ENCODE assay signal across 14 mouse cellular contexts in the genomic region with DNA sequence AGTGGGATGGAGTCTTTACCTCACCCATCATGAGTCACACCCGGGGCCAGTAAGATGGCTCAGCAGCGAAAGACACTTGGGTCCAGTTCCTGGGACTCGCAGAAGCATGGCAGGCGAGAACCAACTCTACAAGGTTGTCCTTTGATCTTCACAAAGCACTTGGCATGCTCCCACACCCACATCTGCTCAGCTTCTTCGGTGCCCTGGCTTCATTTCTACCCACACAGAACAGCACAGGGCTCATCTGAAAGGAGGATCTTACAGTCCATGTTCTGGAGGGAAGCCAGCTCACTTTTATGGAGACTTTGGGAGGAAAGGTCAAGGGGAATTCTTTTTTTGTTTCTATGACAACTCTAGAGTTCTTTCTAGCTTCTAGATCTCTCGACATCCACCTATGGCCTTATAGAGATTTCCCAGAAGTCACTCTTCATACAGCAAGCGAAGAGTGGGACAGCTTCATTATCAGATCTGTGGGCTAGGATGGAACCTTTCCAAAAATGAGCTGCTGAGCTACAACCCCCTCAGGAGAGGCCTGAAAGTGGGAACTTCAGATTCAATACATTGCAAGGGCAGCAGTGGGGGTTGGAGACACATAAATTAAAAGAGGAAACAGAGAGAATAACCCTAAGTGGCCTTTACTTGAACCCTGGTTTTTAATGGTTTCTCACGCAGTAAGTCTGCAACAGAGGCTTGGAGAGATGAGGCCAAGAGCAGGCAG. TPM values are rescaled to one million over a fixed set of nuclear protein-coding genes. Genes with fewer than 3 reads are reported as not detected.
DNase-seq lines count a peak whose midpoint lies in the region; ATAC-seq and TF ChIP-seq lines count a peak whose summit lies in the region.
"Had no signal": no experiment of that assay in that cellular context is flagged by ENCODE, and none has a peak within 500 bp of the region (broad histone marks: within the 10 kb centered on the region; RNA-seq: fewer than 3 reads in every experiment).

No protein-coding gene starts in this region.

- no peak overlapping the region for H3K4me2 ChIP-seq in lung, embryonic 14.5 days

- no peak overlapping the region for H3K9ac ChIP-seq in lung, embryonic 14.5 days
- H3K9ac ChIP-seq: liver, embryonic 14.5 days had no signal

- no peak for ATAC-seq in lung, embryonic 14.5 days (ENCODE audit: insufficient read depth)
- ATAC-seq in megakaryocyte-erythroid progenitor cell, adult 5-6 weeks (replicated peaks; ENCODE audit: low FRiP score, low TSS enrichment, poor library complexity, severe bottlenecking), result peak; percentile 54; the same call in 1 of the 2 replicates
- ATAC-seq: activated CD4-positive, CD25-positive, alpha-beta regulatory T cell, adult 4 months had no signal

- H3K4me1 ChIP-seq in lung, embryonic 14.5 days (ENCODE audit: insufficient read depth), result no peaks in the 10 kb centered on the region

- WGBS in lung, embryonic 14.5 days, result 68% methylated on average over 8 of the region's 8 CpGs

- no peak for TF ChIP-seq CTCF in lung, embryonic 14.5 days (IDR thresholded peaks at IDR 0.05; ENCODE audit: low read depth)
- TF ChIP-seq CTCF in brain, embryonic 14.5 days (IDR thresholded peaks at IDR 0.05; ENCODE audit: borderline replicate concordance, extremely low read depth, insufficient read depth, insufficient read length), result no peak

- intact Hi-C loops in gastrocnemius, postnatal 36 days (cut with DNase I), result no loop called here

- H3K36me3 ChIP-seq in lung, embryonic 14.5 days (ENCODE audit: insufficient read depth), result no peaks in the 10 kb centered on the region

- DNase-seq in lung, embryonic 14.5 days, result peak; percentile 34
- DNase-seq in lung, postnatal 10 days, result no peak
- peak; percentile 35 for DNase-seq in adrenal gland, adult 18-20 months (ENCODE audit: low spot score in 2 of 2)
- DNase-seq in brain, embryonic 14.5 days (ENCODE audit: low read depth), result peak; percentile 32
- no peak for DNase-seq in gastrocnemius, postnatal 36 days
- DNase-seq in urinary bladder, postnatal 4 days (ENCODE audit: low spot score in 2 of 2), result no peak
- DNase-seq: cerebellum, adult 18-20 months; gastrocnemius, postnatal 14 days; layer of hippocampus, postnatal 36 days had no signal

- H3K4me3 ChIP-seq in lung, embryonic 14.5 days (ENCODE audit: low read depth, low read length), result no peak overlapping the region
- H3K4me3 ChIP-seq: megakaryocyte, embryonic 14.5 days had no signal

- H3K9me3 ChIP-seq in lung, embryonic 14.5 days (ENCODE audit: low read depth, low read length), result no peaks in the 10 kb centered on the region

- no peak for TF ChIP-seq POLR2A in brain, embryonic 14.5 days (IDR thresholded peaks at IDR 0.05; ENCODE audit: borderline replicate concordance, extremely low read depth, insufficient read depth, insufficient read length, poor library complexity, severe bottlenecking)

- no peaks in the 10 kb centered on the region for H3K27me3 ChIP-seq in lung, embryonic 14.5 days (ENCODE audit: insufficient read depth, low read length)
- H3K27me3 ChIP-seq: megakaryocyte, embryonic 14.5 days had no signal

- no peak overlapping the region for H3K27ac ChIP-seq in lung, embryonic 14.5 days (ENCODE audit: low read depth)
- H3K27ac ChIP-seq: liver, embryonic 14.5 days had no signal

RNA-seq across cellular contexts. Expression of gene Rpl21, which starts 13.6 kb away (rescaled TPM):
- 678 and 713 TPM in 2 replicates for polyA plus RNA-seq in lung, embryonic 14.5 days (2014; fragmentation: Nextera tagmentation; extraction: Ambion mirVana)
- total RNA-seq in adrenal gland, adult 18-20 months (2021), result 100 to 1,000 TPM; 289 to 315 TPM
- 222 and 324 TPM in 2 replicates for polyA plus RNA-seq in brain, embryonic 14.5 days (2012; rRNA removed)
- total RNA-seq in megakaryocyte-erythroid progenitor cell, adult 5-6 weeks (2014; fragmentation: Nextera tagmentation), result 2,306 and 2,977 TPM in 2 replicates
- 2,430 and 3,681 TPM in 2 replicates for total RNA-seq in megakaryocyte-erythroid progenitor cell, adult 5-6 weeks (2017)
- total RNA-seq in gastrocnemius, postnatal 36 days (2021), result 100 to 1,000 TPM; 104 to 128 TPM

RNA-seq across cellular contexts. Expression of gene Usp12, which starts 24.3 kb away (rescaled TPM):
- polyA plus RNA-seq in lung, embryonic 14.5 days (2014; fragmentation: Nextera tagmentation; extraction: Ambion mirVana), result 11.6 and 13.7 TPM in 2 replicates
- total RNA-seq in adrenal gland, adult 18-20 months (2021), result 10 to 100 TPM; 28.5 to 30.9 TPM
- polyA plus RNA-seq in brain, embryonic 14.5 days (2012; rRNA removed), result 19.5 and 27.6 TPM in 2 replicates
- total RNA-seq in megakaryocyte-erythroid progenitor cell, adult 5-6 weeks (2014; fragmentation: Nextera tagmentation), result 5.8 and 7.2 TPM in 2 replicates
- total RNA-seq in megakaryocyte-erythroid progenitor cell, adult 5-6 weeks (2017), result 13.9 and 14.1 TPM in 2 replicates
- 10 to 100 TPM; 15.9 to 16.8 TPM for total RNA-seq in gastrocnemius, postnatal 36 days (2021)

RNA-seq across cellular contexts. Expression of gene Rasl11a, which starts 25.8 kb away (rescaled TPM):
- 18.6 and 20.4 TPM in 2 replicates for polyA plus RNA-seq in lung, embryonic 14.5 days (2014; fragmentation: Nextera tagmentation; extraction: Ambion mirVana)
- 10 to 100 TPM in 1 of 2 experiments, 1 to 10 TPM in 1; 7.0 to 11.1 TPM for total RNA-seq in adrenal gland, adult 18-20 months (2021)
- polyA plus RNA-seq in brain, embryonic 14.5 days (2012; rRNA removed), result 5.5 and 6.5 TPM in 2 replicates
- not detected in 2 replicates for total RNA-seq in megakaryocyte-erythroid progenitor cell, adult 5-6 weeks (2014; fragmentation: Nextera tagmentation)
- total RNA-seq in megakaryocyte-erythroid progenitor cell, adult 5-6 weeks (2017), result 3.7 TPM in 1 of 2 replicates, not detected in the other
- 1 to 10 TPM; 1.4 to 1.5 TPM for total RNA-seq in gastrocnemius, postnatal 36 days (2021)
- total RNA-seq: neutrophil, adult 5-6 weeks had no signal

Comparison
In these comparisons a context has a peak if more than half of its experiments do, and no peak if none do; other contexts are left out.
1. DNase-seq: peak in lung, embryonic 14.5 days (single experiment), adrenal gland, adult 18-20 months (2 of 2) and brain, embryonic 14.5 days (single experiment); none in lung, postnatal 10 days (single experiment), gastrocnemius, postnatal 36 days (0 of 2) and urinary bladder, postnatal 4 days (0 of 2).
2. RNA of gene Rpl21, which starts 13.6 kb away (total RNA-seq): 2,306 to 3,681 TPM in megakaryocyte-erythroid progenitor cell, adult 5-6 weeks; 289 to 315 TPM in adrenal gland, adult 18-20 months and 104 to 128 TPM in gastrocnemius, postnatal 36 days; every median in the first group is over 4 times any median in the second.